Mouse (Mus musculus): ENCODE measurements around the gene Xcr1. TPM values are rescaled to one million over a fixed set of nuclear protein-coding genes. Genes with fewer than 3 reads are reported as not detected.
A peak's percentile ranks its signal among the peaks of the same experiment; 100 is the strongest.

Gene Xcr1
- total and polyA plus RNA-seq, 3 experiments = 0.57 to 1.9 (median 0.62) TPM

- TF ChIP-seq MXI1 (IDR thresholded peaks at IDR 0.05; ENCODE audit: low read depth, low read length) (no peak), HCFC1 (IDR thresholded peaks at IDR 0.05; ENCODE audit: low read depth, low read length) (0 out of 2 replicates have a peak, but pooled peaks have one; percentile 32), ZNF384 (IDR thresholded peaks at IDR 0.05; ENCODE audit: low read depth, low read length) (peak; percentile 64; the same call in 1 of the 2 replicates), NRF1 (IDR thresholded peaks at IDR 0.05; ENCODE audit: low read depth, low read length) (no peak), POLR2A (IDR thresholded peaks at IDR 0.05; ENCODE audit: low read depth, low read length) (0 out of 2 replicates have a peak, but pooled peaks have one; percentile 21), IRF4 (IDR thresholded peaks at IDR 0.05; ENCODE audit: low read depth, low read length) (0 out of 2 replicates have a peak, but pooled peaks have one; percentile 44), E2F4 (IDR thresholded peaks at IDR 0.05; ENCODE audit: insufficient replicate concordance, low read depth, low read length) (no peak), SMC3 (IDR thresholded peaks at IDR 0.05; ENCODE audit: low read depth, low read length) (no peak), POLR2AphosphoS2 (IDR thresholded peaks at IDR 0.05; ENCODE audit: low read depth, low read length) (no peak), MAX (IDR thresholded peaks at IDR 0.05; ENCODE audit: low read length) (0 out of 2 replicates have a peak, but pooled peaks have one; percentile 38), ZKSCAN1 (IDR thresholded peaks at IDR 0.05; ENCODE audit: borderline replicate concordance, low read depth, low read length) (peak; percentile 76), UBTF (IDR thresholded peaks at IDR 0.05; ENCODE audit: low read depth, low read length) (no peak), RCOR1 (conservative IDR thresholded peaks at IDR 0.05; ENCODE audit: low read depth, low read length) (no peak), JUND (conservative IDR thresholded peaks at IDR 0.05; ENCODE audit: low read depth, low read length) (peak; percentile 80), USF1 (IDR thresholded peaks at IDR 0.05; ENCODE audit: low read depth, low read length) (no peak), BHLHE40 (IDR thresholded peaks at IDR 0.05; ENCODE audit: low read depth, low read length) (peak; percentile 33; the same call in 1 of the 2 replicates), CHD1 (IDR thresholded peaks at IDR 0.05; ENCODE audit: low read depth, low read length) (no peak), USF2 (conservative IDR thresholded peaks at IDR 0.05; ENCODE audit: low read depth, low read length) (no peak), ZMIZ1 (IDR thresholded peaks at IDR 0.05; ENCODE audit: low read depth, low read length) (no peak), EP300 (IDR thresholded peaks at IDR 0.05; ENCODE audit: low read length) (peak; percentile 71), ETS1 (conservative IDR thresholded peaks at IDR 0.05; ENCODE audit: low read depth, low read length) (peak; percentile 75), KAT2A (IDR thresholded peaks at IDR 0.05; ENCODE audit: insufficient replicate concordance, low read length) (no peak), CTCF (conservative IDR thresholded peaks at IDR 0.05 in 1 of 2, IDR thresholded peaks at IDR 0.05 in 1 of 2; ENCODE audit: low read depth in 2 of 2, low read length in 2 of 2) (no peak), TBP (conservative IDR thresholded peaks at IDR 0.05; ENCODE audit: low read depth, low read length) (peak; percentile 58; the same call in 1 of the 2 replicates), TCF12 (IDR thresholded peaks at IDR 0.05; ENCODE audit: low read depth, low read length) (no peak), CHD2 (IDR thresholded peaks at IDR 0.05; ENCODE audit: low read length) (0 out of 2 replicates have a peak, but pooled peaks have one; percentile 16), ELF1 (IDR thresholded peaks at IDR 0.05; ENCODE audit: low read depth, low read length) (peak; percentile 61), ZC3H11A (IDR thresholded peaks at IDR 0.05; ENCODE audit: low read depth, low read length) (no peak), RAD21 (IDR thresholded peaks at IDR 0.05; ENCODE audit: low read depth, low read length) (no peak), MEF2A (IDR thresholded peaks at IDR 0.05; ENCODE audit: borderline replicate concordance, low read depth, low read length) (peak; percentile 71; the same call in 1 of the 2 replicates), MYC (IDR thresholded peaks at IDR 0.05; ENCODE audit: low read depth, low read length) (0 out of 2 replicates have a peak, but pooled peaks have one; percentile 40), GABPA (IDR thresholded peaks at IDR 0.05; ENCODE audit: insufficient replicate concordance, low read depth, low read length) (peak; percentile 56), NELFE (IDR thresholded peaks at IDR 0.05; ENCODE audit: low read depth, low read length) (peak; percentile 37; the same call in 1 of the 2 replicates), JUN (IDR thresholded peaks at IDR 0.05; ENCODE audit: insufficient read depth, low read depth, low read length) (peak; percentile 64), MAZ (IDR thresholded peaks at IDR 0.05; ENCODE audit: low read depth, low read length) (0 out of 2 replicates have a peak, but pooled peaks have one; percentile 34), MAFK (IDR thresholded peaks at IDR 0.05; ENCODE audit: insufficient replicate concordance, low read length) (no peak), SIN3A (IDR thresholded peaks at IDR 0.05; ENCODE audit: low read length) (no peak; the same call in 1 of the 2 replicates), PAX5 (IDR thresholded peaks at IDR 0.05; ENCODE audit: low read length) (no peak)
- Histone ChIP-seq H3K4me3 (replicated peaks in 1 of 3; ENCODE audit: low read depth in 2 of 3, low read length in 2 of 3, poor library complexity in 1 of 3) (no peak overlapping the region), H3K79me2 (replicated peaks; ENCODE audit: control insufficient read depth, extremely low read depth, insufficient read depth, poor library complexity, severe bottlenecking) (no peaks in the 10 kb centered on the region), H3K27me3 (replicated peaks) (no peaks in the 10 kb centered on the region), H3K4me1 (ENCODE audit: control insufficient read depth in 1 of 2, insufficient read depth in 2 of 2) (peaks cover 36 to 47% of the 10 kb centered on the region in 2 experiments), H3K9ac (ENCODE audit: insufficient read depth, low read depth) (peak overlapping the region; percentile 74), H3K4me2 (ENCODE audit: insufficient read depth, low read depth, poor library complexity, severe bottlenecking) (peak overlapping the region; percentile 62; the same call in 1 of the 2 replicates), H3K9me3 (replicated peaks; ENCODE audit: low read length) (no peaks in the 10 kb centered on the region), H3K36me3 (replicated peaks in 1 of 2; ENCODE audit: control insufficient read depth in 1 of 2, insufficient read depth in 1 of 2, low read length in 1 of 2) (no peaks in the 10 kb centered on the region), H3K27ac (ENCODE audit: insufficient read depth, low read depth) (peak overlapping the region; percentile 99)
- dilution Hi-C loops (cut with MboI; ENCODE audit: extremely low pct_ligation_motif_present, extremely low pct_unique_long_range_greater_than_20kb, low sequenced_read_pairs) (no loop called here), in situ Hi-C loops (cut with MboI; ENCODE audit: low pct_ligation_motif_present, low pct_unique_long_range_greater_than_20kb, low sequenced_read_pairs) (no loop called here)
- peak; percentile 79 for DNase-seq (ENCODE audit: extremely low read depth)
These were observed 7.4 kb upstream of the Xcr1 start for GRCm38 (mm10) chr9:123869167-123869784.

Measured in CH12.LX (cell line).